Mouse (Mus musculus) olfactory bulb, adult 2 months (tissue): ENCODE data around the gene Anapc15.

Source experiments
- CTCF ChIP-seq: fragments of 200-500 bp; IDR thresholded peaks from 2 replicates; pipeline ENCODE4 v1.5.1; 2012; ENCODE audit warnings: low read depth, mild to moderate bottlenecking, low read length, moderate library complexity; ENCODE audit not compliant: insufficient read depth
- POLR2A ChIP-seq: fragments of 200-500 bp; IDR thresholded peaks from 2 replicates; pipeline ENCODE4 v1.6.1; 2012; ENCODE audit warnings: mild to moderate bottlenecking, low read depth, low read length, moderate library complexity; ENCODE audit not compliant: insufficient read depth

- TF ChIP-seq CTCF, result no peak
- TF ChIP-seq POLR2A, result no peak
These were observed 4.0 kb downstream of the Anapc15 start for GRCm38 (mm10) chr7:101867482-101867881.
